Mouse (Mus musculus) gastrocnemius, adult 8-10 months (tissue): Measurements from ENCODE around the gene Brd7. TPM values are rescaled to one million over a fixed set of nuclear protein-coding genes. Genes with fewer than 3 reads are reported as not detected.
A peak's percentile ranks its signal among the peaks of the same experiment; 100 is the strongest.

Experiments used
- DNase-seq, 2 experiments: peaks; one replicate each; pipeline ENCODE4 v3.0.0; 2022; ENCODE audit warnings: low spot score in 2 of 2
- total RNA-seq, 4 experiments: library from RNA; stranded (reverse); gene quantifications; 2 replicates each; pipeline ENCODE4 v1.2.4; 2022

The Brd7 gene
- 10 to 100 TPM; 59.4 to 67.6 (median 63.1) TPM for total RNA-seq

DNA sequence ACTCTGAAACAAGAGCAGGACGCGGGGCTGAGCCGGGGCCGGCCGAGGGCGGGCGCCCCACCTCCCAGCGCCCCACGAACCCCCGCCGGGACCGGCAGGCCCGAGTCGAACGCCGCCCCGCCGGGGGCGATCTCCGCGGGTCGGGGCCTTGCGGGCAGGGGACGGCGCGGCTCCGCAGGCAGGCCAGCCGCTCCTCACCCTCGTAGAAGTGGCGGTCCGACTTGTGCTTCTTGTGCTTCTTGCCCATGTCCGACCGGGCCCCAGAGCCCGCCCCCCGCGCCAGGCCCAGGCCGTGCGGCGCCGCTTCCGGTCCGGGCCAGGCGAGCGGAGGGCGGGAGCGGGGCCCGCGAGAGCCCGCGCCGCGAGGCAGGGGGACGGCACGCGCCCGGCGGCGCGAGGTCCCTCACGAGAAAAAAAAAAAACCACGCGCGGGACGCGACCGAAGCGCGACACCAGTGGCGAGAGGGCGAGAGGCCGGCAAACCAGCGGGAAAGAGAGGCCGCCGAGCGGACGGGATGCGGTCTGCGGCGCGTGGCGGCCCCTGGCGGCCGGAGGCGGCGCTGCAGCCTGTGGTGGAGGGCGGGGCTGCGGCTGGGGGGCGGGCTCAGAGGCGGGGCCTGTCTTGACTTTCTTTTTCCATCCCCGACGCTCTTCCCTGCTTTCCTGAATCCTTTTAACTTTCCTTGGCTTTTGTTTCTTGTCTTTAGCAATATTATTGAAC is at the start of gene Brd7:
Brd7 (minus strand) TSS at position 487 of the 721 bp plus-strand sequence.
- DNase-seq: peak; percentile 65 to 66

DNA sequence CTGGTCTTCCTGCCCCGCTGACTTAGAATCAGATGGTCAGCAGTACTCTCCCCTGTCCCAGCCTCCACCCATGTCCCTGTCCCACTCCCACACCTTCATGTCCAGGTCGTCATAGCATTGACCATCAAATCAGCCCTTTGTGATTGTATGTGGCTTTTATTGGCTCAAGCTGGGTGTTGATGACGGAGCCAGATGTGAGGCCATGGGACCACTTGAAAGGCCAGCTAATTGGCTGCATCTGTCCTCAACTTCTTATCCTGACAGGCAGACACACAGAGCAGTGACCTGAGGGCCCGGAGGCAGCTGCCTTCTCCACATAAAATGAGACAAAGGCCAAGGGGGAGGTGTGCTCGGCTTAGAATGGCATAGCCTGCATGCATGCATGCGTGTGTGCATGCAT is 49.5 kb upstream of the Brd7 start:
- DNase-seq: no peak

DNA sequence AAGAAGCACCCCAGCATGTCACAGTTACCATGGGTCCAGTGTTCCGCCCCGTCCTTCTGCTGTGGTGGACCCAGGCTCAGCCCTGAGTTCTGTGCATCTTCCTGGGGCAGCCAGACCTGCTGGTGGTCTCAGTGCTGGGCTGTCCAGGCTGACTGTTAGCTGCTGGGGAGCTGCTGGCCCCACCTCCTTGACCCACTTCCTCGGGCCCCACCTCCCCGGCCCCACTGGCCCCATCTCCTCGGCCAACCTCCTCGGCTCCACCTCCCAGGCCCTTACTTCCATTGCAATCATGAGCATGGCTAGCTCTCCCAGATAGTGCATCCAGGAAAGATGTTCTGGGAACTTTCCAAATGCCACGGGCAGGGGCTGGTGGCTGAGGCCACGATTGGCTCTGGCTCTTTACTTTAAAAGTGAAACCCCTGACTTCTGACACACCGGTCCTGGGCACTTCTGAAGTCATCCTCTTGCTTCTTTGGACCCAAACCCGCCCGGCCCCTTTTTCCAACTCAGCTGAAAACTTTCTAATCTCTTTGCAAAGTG is 47.5 kb upstream of the Brd7 start:
- DNase-seq: no peak

DNA sequence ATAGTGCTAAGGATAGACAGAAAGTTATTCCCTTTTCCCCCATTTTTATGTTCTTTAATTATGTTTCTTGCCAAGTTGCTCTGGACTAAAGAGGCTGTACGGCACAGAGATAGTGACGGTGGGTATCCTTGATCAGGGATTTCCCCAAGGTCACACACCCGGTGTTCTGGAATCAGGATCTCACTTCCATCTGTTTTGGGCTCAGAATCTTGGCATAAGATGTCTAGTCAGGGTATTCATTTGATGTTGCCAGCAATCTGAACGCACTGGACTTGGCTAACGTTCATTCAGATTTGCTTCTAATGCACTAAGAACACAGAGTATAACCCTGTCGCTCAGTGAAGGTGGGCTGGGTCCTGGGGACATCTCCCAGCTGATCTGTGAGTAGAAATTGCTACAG is 45.7 kb upstream of the Brd7 start:
- DNase-seq: no peak

DNA sequence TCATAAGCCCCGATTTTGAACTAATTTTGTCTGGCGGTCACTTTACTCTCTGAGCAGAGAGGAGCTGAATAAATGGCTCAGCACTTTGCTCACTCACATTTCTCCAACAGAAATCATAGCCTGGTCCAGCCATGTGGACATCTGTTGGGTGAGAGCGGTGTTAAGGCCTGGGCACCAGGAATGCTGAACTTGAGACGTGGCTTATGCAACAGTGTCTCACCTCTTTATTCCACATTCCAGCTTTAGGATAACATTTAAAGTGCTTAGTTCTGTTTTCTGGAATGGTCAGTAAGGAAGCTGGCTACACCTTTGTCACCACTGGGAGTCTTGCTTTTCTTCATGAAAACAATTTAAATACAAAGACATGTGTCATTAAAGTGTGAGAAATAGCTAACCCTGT is 36.1 kb upstream of the Brd7 start:
- DNase-seq: no peak

DNA sequence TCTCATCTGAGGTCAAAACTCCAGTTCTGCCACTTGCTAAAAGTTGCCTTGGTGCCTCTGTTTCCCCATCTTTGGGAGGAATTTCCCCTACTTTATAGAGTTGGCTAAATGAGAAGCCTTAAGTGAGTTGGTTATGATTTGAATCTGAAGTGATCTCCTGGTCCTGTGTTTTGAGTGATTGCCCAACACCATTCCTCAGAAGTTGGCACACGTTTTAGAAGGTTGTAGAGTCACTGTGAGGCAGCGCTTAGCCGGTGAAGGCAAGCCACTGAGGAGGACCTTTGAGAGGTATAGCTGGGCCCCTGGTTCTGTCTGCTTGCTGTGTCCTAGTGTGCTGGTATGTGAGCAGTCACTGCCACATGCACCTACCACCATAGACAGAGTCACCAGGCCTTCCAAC is 31.3 kb upstream of the Brd7 start:
- DNase-seq: no peak

DNA sequence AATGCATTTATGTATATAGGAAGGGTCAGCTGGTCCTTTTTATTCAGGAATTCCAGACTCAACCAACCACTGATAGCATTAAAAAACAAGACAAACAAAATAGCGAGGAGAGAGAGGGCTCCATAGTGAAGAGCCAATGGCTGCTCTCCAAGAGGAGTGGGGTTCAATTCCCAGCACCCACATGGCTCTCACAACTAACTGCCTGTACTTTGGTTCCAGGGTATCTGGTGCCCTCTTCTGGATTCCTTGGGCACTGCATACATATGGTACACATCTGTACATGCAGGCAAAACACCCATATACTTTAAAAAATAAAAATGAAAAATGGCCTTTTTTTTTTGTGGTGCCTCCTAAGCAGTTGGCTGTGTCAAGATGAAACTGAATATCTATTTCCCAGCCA is 28.8 kb upstream of the Brd7 start:
- no peak for DNase-seq

DNA sequence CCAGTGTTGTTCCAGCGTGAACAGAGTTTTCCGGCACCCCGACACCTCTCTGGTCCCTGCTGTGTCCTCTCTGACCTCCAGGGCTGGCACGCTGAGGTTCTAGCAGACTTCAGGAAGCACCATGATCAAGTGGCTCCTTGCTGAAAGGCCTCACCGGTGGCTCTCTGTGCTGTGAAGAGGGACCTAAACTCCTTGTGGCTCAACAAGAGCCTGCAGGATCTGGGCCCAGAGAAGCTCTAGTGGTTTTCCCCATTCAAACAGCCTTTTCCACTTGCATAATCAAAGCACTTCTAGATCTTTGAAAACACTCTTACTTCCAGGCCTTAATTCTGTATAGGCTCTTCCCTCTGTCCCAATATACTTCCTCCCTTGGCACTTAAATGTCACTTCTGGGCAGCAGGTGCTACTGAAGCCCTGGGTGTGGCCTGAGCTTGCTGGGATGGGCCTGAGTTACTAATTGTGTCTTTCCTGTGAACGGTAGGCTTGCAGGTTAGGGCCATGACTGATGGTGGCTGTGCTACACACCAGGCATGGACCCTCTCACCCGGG is 26.8 kb upstream of the Brd7 start:
- DNase-seq: no peak

DNA sequence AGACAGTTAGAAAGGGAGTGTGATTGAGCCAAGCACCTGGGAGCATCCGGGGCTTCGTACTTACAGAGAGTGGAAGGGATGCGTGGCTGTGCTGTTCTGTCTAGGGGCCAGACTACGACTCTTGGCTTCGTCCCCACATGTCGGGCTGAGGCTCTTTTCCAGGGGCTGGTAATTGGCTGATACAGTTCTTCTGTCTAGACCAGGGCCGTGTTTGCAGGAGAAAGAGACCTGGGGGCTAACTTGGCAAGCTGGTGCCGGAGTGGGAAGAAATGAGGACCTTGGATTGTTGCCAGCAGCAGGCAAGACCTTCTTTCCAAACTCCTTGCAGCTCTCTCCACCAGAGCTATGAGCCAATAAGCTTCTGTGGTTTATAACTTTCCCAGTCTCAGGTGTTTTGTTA is 25.9 kb upstream of the Brd7 start:
- no peak for DNase-seq

DNA sequence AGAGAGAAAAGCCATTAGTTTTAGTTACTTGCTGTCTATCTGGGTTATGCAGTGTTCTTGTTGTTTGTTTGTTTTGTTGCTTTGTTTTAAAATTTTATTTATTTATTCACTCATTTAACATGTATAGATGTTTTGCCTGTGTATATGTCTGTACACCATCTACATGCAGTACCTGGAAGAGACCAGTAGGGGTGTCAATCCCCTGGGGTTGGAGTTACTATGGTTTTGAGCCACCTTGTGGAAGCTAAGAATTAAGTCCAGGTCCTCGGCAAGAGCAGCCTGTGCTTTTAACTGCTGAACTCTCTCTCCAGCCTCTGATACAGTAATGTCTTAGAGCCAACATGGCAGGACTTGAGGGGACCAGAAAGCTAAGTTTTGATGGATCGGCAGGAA is 21.2 kb upstream of the Brd7 start:
- DNase-seq: no peak

DNA sequence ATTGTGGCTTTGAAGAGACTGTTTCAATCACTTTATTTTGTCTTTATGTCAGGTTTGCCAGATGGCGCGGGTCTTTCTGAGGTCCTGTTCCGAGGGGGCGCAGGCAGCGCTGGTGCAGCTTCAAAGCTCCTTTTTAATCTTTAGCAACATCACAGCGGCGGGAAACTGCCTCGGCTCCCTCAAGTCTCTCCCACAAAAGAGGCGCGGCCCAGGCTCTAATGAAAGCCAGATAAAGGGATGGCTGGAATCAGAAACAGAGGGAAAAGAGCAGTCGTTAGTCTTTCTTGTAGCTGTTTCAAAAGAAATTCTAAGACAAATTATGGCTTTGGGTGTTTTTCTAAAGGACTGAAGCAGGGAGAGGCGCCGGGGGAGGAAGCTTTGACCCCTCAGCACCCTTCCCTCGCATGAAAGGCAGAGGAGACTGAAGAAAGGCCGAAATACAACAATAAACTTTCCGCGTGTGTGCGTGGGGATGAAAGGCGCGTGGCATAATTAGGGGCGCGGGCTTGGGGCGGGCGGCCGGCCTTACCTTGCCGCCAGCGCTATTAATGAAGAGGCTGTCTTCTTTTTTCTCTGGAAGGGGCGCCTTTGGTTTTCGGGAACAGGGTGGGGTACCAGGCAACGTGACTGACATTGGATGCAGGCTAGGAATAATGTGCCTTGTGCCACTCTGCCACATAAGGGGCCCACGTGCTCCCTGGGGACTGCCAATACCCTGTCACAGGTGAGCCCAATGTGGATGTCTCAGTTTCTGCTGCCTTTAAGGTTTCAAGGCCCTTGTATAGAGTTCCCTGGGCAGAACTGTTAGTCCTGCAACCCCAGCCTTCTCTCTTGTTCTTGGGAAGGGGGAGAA is 20.5 kb upstream of the Brd7 start:
- DNase-seq: no peak

DNA sequence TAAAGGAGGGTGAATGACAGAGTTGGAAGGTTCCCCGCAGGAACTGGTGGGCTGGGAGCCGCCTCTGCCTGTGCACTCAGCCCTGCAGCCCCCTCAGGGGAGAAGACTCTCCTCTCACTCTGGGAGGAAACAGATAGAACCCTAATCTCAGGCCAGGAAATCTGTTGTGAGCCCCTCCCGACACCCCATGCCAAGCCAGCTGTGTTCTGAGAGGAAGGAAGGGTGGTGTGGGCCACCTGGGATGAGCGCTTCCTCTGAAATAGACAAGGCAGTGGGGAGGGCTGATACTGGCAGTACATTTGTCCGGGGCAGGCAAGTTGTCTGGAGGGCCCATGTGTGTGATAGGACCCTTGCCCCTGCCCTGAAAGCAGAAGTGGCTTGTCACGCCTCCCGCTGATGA is 18.5 kb upstream of the Brd7 start:
- DNase-seq: no peak

DNA sequence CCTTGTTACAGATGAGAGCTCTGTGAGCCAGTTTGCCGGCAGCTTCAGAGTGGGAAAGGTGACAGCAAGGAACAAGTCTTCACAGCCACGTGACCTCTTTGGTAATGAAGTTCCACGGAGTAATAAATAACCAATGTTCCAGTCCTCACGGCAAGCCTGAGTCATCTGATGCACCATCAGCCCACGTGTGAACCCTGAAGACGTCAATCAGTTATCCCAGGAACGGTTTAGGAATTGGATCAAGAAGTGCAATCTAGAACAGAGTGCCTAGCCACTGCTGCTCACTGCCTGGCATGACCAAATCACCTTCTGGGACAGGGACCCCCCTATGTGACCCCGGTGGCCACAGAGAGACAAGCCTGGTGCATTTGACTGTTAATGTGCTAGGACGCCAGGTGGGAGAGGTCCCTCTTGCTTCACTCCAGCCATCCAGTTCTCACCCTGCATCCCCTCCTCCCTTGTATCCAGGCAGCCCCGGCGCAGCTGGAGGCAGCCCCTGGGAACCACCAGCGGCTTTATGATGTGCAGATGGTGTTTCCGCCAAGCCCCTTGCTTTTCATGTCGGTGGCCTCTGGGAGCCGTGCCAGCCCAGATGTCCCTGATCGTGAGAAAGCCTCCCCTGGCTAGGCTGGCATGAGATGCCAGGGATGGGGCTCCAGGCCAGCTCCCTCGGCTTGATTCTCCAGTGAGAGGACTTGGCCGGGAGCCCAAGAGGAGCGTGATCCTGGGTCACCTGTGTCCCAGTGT is 15.0 kb upstream of the Brd7 start:
- peak in 1 of 2 experiments; percentile 9 for DNase-seq

DNA sequence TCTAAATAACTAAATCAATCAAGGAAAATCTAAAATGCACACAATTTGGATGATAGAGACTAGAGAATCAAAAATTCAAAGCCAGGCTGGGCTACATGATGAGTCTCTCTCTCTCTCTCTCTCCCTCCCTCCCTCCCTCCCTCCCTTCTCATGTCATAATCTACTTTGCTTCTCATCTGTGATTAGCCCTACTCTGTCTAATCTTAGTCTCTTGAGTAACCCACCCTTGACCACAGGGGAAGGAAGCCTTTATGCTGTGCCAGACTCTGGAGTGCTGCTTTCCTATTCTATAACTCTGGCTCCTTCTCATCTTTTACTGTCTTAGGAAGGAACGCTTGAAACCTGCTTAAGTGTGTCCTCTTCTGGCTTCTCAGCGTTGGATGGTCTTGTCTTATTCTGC is 9.5 kb upstream of the Brd7 start:
- no peak for DNase-seq

DNA sequence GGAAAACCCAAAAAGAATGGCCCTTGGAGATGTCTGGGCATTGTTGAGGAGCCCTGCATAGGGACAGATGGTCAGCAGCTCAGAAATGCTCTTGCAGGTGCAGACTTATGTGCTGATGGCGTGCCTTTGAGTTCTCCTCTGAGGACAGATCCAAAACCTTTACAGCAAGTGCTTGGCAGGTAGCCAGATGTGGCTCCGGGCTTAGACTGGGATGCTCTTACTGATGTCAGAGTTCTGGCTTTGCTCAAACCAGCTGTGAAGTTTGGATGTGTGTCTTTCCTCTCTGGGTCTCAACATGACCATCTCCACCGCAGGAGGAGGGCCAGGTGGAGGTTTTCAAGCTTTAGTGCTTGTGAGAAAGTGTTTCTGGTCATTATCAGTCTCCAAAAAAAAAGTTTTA is 7.8 kb upstream of the Brd7 start:
- DNase-seq: no peak

DNA sequence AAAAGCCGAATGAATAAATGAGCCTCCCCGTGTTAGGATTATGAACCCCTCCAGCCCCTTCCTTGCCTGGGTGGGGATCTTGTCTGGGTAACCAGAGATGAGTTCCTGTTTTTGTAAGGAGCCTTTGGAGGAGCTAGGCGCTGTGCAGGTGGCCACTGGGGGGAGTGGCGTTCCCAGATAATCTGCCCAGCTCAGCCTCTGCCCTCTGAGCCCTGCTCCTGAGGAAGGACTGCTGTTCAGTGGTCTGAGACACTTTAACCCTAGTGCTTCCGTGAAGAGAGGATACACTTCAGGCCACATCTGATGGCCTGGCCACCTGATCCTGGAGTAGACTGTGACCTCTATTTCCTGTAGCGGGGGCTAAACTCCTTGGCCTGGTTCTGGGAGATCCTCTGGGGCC is 7.2 kb upstream of the Brd7 start:
- no peak for DNase-seq

DNA sequence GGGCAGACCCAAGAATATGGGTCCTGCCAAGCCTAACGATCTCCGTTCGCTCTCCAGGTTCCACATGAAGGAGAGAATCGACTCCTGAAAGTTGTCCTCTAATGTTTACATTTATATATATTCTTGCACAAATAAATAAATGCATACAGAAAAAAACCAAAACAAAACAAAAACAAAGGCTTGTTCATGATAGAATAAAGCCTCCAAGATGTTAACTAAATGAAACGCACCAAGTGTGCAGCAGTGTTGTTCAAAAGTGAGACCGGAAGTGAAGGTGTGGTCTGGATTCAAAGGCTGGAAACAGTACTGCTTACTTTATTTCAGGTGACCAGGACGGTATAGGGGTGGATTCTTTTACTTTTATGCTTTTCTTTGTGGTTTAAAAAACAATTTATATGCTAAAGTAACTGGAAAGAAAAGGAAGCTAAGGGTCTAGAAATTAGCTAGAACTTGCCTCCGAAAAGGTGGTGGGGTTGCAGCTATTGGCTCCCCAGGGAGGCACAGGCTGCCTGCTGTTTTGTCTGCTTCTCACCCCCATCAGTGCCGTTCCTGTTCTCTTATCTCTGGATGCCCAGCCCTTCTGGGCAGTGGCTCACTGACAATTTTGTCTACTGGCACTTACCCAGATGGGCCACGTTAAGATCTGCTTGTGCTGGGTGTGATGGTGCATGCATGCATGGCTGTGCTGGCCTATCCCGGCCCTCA is 604 bp upstream of the Brd7 start:
- peak in 1 of 2 experiments; percentile 8 for DNase-seq

DNA sequence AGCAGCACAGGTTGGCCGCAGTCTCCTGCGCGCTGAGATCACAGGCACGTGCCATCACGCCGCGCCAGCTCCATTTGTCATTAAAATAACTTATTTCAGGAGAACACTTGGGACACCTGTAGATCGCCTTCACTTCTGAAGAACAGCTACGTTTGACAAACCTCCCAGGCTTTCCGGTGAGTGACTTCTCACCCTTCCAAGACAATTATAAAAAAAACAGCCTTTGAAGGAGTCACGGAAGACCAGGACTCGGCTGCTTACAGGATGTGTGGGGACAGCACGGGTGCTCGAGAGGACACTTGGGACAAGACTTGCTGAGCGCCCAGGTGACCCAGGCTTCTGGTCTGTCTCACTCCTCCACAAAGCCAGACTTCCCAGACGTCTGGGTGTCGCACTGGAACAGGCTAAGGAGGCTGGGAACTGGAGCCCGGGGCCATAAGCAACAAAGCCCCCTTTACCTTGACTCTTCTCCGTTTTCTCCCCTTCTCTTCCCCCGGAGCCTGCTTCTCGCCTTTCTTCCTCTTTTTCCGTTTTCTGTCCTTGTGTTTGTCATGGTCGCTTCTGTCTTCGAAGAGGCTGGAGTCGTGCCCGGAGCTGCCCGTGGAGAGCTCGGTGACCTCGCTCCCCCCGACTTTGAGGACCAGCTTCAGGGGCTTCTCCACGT is 818 bp downstream of the Brd7 start:
- DNase-seq: no peak

DNA sequence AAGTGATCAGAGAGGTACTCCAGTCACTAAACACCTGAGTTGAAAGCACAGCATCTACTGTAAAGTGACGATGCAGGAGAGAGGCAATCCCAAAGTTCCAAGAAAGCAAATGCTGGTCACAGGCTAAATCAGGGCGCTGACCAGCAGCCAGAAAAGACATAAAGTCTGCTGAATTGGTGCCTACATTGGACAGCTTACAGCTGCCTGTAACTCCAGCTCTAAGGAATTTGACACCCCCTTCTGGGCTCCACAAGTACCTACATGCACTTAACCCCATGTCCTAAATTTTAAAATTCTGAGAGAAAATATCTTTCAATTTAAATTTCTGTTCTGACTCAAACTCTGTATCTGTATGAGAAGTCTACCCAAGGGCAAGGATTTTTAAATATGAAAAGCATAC is 2.0 kb downstream of the Brd7 start:
- peak; percentile 23 to 45 for DNase-seq

DNA sequence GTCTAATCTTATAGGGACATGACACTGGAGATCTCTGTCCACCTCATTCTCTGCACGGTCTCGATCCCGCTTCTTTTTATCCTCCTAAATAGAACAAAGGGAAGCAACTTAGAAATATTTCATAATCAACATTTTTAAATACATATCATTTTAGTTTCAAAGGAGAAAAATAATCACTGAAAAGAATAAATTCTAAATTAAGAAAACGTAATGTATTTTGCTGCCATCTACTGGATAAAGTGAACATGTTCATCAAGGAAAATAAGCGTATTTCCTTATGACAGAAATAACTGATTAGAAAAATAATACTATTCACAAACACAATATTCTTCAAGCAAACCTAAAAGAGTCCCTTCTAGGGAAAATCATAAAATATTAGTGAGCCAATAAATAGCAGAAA is 4.0 kb downstream of the Brd7 start:
- no peak for DNase-seq
